Mouse (Mus musculus) layer of hippocampus, postnatal 14 days (tissue): ENCODE data around the gene Ints6. TPM values are rescaled to one million over a fixed set of nuclear protein-coding genes. Genes with fewer than 3 reads are reported as not detected.

Experiments
- DNase-seq, 2 experiments: peaks; one replicate each; pipeline ENCODE4 v3.0.0; 2021 to 2022; ENCODE audit warnings: low spot score in 2 of 2, mixed read lengths in 1 of 2
- total RNA-seq, 2 experiments: library from RNA; stranded (reverse); gene quantifications; 2 replicates each; pipeline ENCODE4 v1.2.3; 2021

The Ints6 gene
- total RNA-seq, 2 experiments from 2014 or later, result 40.6 to 44.9 TPM

DNA sequence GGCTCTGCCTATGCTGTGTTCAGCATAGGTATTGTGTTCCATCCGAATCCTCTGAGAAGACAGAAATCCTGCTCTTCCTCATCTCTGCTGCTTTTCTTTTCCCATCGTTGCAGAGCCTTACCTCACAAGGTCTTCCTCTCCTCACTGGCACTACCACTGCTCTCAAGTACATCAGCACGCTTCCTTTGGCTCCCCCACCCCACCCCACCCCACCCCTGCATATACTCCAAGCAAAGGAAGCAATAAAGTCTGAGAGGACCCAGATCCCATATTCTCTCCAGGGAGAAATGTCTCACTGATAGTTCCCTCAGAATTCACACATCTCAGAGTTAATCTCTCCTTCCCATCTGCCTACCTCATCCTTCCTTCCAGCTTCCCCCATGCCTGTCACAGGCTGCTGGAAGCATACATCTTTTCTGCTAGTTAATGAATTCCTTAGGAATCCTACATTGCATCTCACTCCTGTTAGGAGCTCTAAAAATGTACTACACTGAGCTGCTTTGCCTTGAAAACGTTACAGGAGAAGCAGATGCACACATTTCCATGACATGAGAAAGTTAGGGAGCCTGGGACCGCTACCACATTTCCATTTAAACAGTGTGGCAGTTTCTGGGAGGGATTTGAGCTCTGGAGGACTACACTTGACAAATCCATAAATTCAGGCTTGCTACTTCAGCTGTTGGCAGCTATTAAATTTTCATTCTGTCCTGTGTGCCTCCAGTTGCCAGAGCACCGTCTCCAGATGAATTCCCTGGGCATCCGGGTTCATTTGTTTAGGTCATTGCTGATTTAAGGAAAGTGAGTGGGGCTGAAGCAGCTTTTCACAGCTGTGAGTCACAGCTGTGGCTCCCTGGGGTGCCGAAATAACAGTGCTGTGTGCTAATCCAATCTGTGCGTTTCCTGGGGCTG is 123.3 kb downstream of the Ints6 start:
- DNase-seq, result peak; percentile 5 to 13

DNA sequence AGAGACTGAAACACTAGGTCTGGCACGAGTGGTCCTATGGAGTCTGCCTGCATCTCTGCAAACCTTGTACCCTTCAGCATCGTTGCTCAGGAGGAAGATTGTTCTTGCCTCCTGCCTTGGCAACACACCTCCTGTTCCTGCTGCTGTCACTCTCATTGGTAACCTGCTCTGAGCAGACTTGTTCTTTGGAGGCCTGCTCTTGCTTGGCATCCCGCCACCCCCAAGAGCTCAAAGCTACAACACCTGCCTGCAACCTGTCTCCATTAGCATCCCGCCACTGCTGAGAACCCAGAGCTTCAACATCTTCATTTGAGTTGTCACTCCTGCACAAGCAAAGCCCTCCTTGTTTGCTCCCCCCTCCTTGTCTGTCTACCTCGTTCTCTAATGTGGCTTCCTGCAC is 133.0 kb downstream of the Ints6 start:
- DNase-seq, result no peak

Other genes starting within 250 kb of the Ints6 start
- 10 to 100 TPM; 19.4 to 21.8 TPM for gene Fam124a, start 205.4 kb downstream of the Ints6 start, total RNA-seq
- gene Gm4131, start 194.2 kb downstream of the Ints6 start, total RNA-seq, result not detected
- not detected for gene Serpine3, start 97.5 kb downstream of the Ints6 start, total RNA-seq
- 10 to 100 TPM; 14.6 TPM for gene Wdfy2, start 76.5 kb upstream of the Ints6 start, total RNA-seq
- gene Defb48, start 223.3 kb upstream of the Ints6 start, total RNA-seq, result not detected
- gene Defb47, start 236.9 kb upstream of the Ints6 start, total RNA-seq, result not detected